Mouse (Mus musculus) neutrophil, adult 65 days (primary cell): ENCODE data around the gene Akap1. TPM values are rescaled to one million over a fixed set of nuclear protein-coding genes. Genes with fewer than 3 reads are reported as not detected.

Source experiments
- total RNA-seq: library from RNA; stranded (reverse); gene quantifications from 2 replicates; pipeline ENCODE4 v1.2.4, GENCODE M21; 2023

Akap1 gene
- 1.2 and 1.8 TPM in 2 replicates for total RNA-seq

GRCm38 (mm10) chr11:88864458-88865197 lies at the start of gene Akap1:
Gene Akap1 (minus strand): TSS chr11:88864586.

Other genes with a start within 250 kb of the Akap1 start
- 10.8 and 17.7 TPM in 2 replicates for gene Msi2, start 146.1 kb downstream of the Akap1 start, total RNA-seq
- 32.8 and 34.1 TPM in 2 replicates for gene Scpep1, start 90.9 kb upstream of the Akap1 start, total RNA-seq
- not detected in 2 replicates for gene Elobl, start 102.3 kb upstream of the Akap1 start, total RNA-seq
- gene Coil, start 105.7 kb upstream of the Akap1 start, total RNA-seq = 4.2 and 5.7 TPM in 2 replicates
- 61.0 and 76.3 TPM in 2 replicates for gene Trim25, start 134.8 kb upstream of the Akap1 start, total RNA-seq
- 1.7 and 2.2 TPM in 2 replicates for gene Dgke, start 202.3 kb upstream of the Akap1 start, total RNA-seq
- gene Gm525, start 209.3 kb upstream of the Akap1 start, total RNA-seq = not detected in 2 replicates